Mouse (Mus musculus): Measurements from ENCODE around the gene Amh. TPM values are rescaled to one million over a fixed set of nuclear protein-coding genes. Genes with fewer than 3 reads are reported as not detected.

Gene Amh
- polyA plus RNA-seq, 1 experiment from 2014 or later: 0.09 TPM

- H3K9me3 ChIP-seq (replicated peaks; ENCODE audit: low read length): no peaks in the 10 kb centered on the region
- peaks cover 82% of the 10 kb centered on the region for H3K36me3 ChIP-seq (ENCODE audit: insufficient read depth, low read length)
- H3K4me2 ChIP-seq (ENCODE audit: low read length): no peak overlapping the region
- H3K4me3 ChIP-seq (replicated peaks; ENCODE audit: low read depth, low read length): no peak overlapping the region
- WGBS: 78% methylated on average over 33 of the region's 33 CpGs
- TF ChIP-seq CTCF (IDR thresholded peaks at IDR 0.05; ENCODE audit: low read depth): no peak
- DNase-seq (ENCODE audit: low spot score) (no peak), ATAC-seq (replicated peaks; ENCODE audit: low FRiP score, low read depth) (0 out of 2 replicates have a peak, but pooled peaks have one; percentile 9)
- no peak overlapping the region for H3K27ac ChIP-seq
- H3K4me1 ChIP-seq (replicated peaks; ENCODE audit: insufficient read depth, low read length): no peaks in the 10 kb centered on the region
- H3K27me3 ChIP-seq (ENCODE audit: insufficient read depth, low read length): no peaks in the 10 kb centered on the region
- no peak overlapping the region for H3K9ac ChIP-seq (ENCODE audit: low read depth, low read length)
Observed at GRCm38 (mm10) chr10:80791476-80792174, 13.4 kb upstream of the Amh start.

- WGBS: 55% methylated on average over 41 of the region's 41 CpGs
- H3K9me3 ChIP-seq (replicated peaks; ENCODE audit: low read length): no peaks in the 10 kb centered on the region
- DNase-seq (ENCODE audit: low spot score) (no peak), ATAC-seq (replicated peaks; ENCODE audit: low FRiP score, low read depth) (no peak)
- no peak overlapping the region for H3K4me2 ChIP-seq (ENCODE audit: low read length)
- H3K27me3 ChIP-seq (ENCODE audit: insufficient read depth, low read length): no peaks in the 10 kb centered on the region
- no peak for TF ChIP-seq CTCF (IDR thresholded peaks at IDR 0.05; ENCODE audit: low read depth)
- H3K36me3 ChIP-seq (ENCODE audit: insufficient read depth, low read length): peaks cover 74% of the 10 kb centered on the region
- no peak overlapping the region for H3K4me3 ChIP-seq (replicated peaks; ENCODE audit: low read depth, low read length)
- H3K27ac ChIP-seq: no peak overlapping the region
- peaks cover 5% of the 10 kb centered on the region; the same call in 1 of the 2 replicates for H3K4me1 ChIP-seq (replicated peaks; ENCODE audit: insufficient read depth, low read length)
- H3K9ac ChIP-seq (ENCODE audit: low read depth, low read length): 0 out of 2 replicates have a peak overlapping the region, but pooled peaks have one; percentile 18
Observed at GRCm38 (mm10) chr10:80792175-80793032, 12.6 kb upstream of the Amh start.

- ATAC-seq (replicated peaks; ENCODE audit: low FRiP score, low read depth) (no peak), DNase-seq (ENCODE audit: low spot score) (no peak)
- Histone ChIP-seq H3K4me1 (replicated peaks; ENCODE audit: insufficient read depth, low read length) (peaks cover 5% of the 10 kb centered on the region; the same call in 1 of the 2 replicates), H3K27ac (no peak overlapping the region), H3K4me3 (replicated peaks; ENCODE audit: low read depth, low read length) (no peak overlapping the region), H3K36me3 (ENCODE audit: insufficient read depth, low read length) (peaks cover 66% of the 10 kb centered on the region), H3K4me2 (ENCODE audit: low read length) (no peak overlapping the region), H3K9ac (ENCODE audit: low read depth, low read length) (no peak overlapping the region), H3K27me3 (ENCODE audit: insufficient read depth, low read length) (no peaks in the 10 kb centered on the region), H3K9me3 (replicated peaks; ENCODE audit: low read length) (no peaks in the 10 kb centered on the region)
- 90% methylated on average over 13 of the region's 13 CpGs for WGBS
- no peak for TF ChIP-seq CTCF (IDR thresholded peaks at IDR 0.05; ENCODE audit: low read depth)
Observed at GRCm38 (mm10) chr10:80793033-80793784, 11.8 kb upstream of the Amh start.

- no peak for TF ChIP-seq CTCF (IDR thresholded peaks at IDR 0.05; ENCODE audit: low read depth)
- Histone ChIP-seq H3K36me3 (ENCODE audit: insufficient read depth, low read length) (peaks cover 60% of the 10 kb centered on the region), H3K4me3 (replicated peaks; ENCODE audit: low read depth, low read length) (no peak overlapping the region), H3K9me3 (replicated peaks; ENCODE audit: low read length) (no peaks in the 10 kb centered on the region), H3K9ac (ENCODE audit: low read depth, low read length) (no peak overlapping the region), H3K27me3 (ENCODE audit: insufficient read depth, low read length) (no peaks in the 10 kb centered on the region), H3K27ac (no peak overlapping the region), H3K4me2 (ENCODE audit: low read length) (no peak overlapping the region), H3K4me1 (replicated peaks; ENCODE audit: insufficient read depth, low read length) (peaks cover 5% of the 10 kb centered on the region; the same call in 1 of the 2 replicates)
- DNase-seq (ENCODE audit: low spot score) (no peak), ATAC-seq (replicated peaks; ENCODE audit: low FRiP score, low read depth) (no peak)
- WGBS: 89% methylated on average over 4 of the region's 4 CpGs
Observed at GRCm38 (mm10) chr10:80793803-80794202, 11.2 kb upstream of the Amh start.

- WGBS: 90% methylated on average over 8 of the region's 8 CpGs
- no peak for DNase-seq (ENCODE audit: low spot score)
- Histone ChIP-seq H3K4me1 (replicated peaks; ENCODE audit: insufficient read depth, low read length) (peaks cover 5% of the 10 kb centered on the region), H3K27ac (no peak overlapping the region), H3K4me3 (replicated peaks; ENCODE audit: low read depth, low read length) (no peak overlapping the region), H3K9ac (ENCODE audit: low read depth, low read length) (no peak overlapping the region), H3K36me3 (ENCODE audit: insufficient read depth, low read length) (peaks cover 52% of the 10 kb centered on the region), H3K27me3 (ENCODE audit: insufficient read depth, low read length) (no peaks in the 10 kb centered on the region), H3K4me2 (ENCODE audit: low read length) (no peak overlapping the region), H3K9me3 (replicated peaks; ENCODE audit: low read length) (no peaks in the 10 kb centered on the region)
- ATAC-seq (replicated peaks; ENCODE audit: low FRiP score, low read depth): no peak
- TF ChIP-seq CTCF (IDR thresholded peaks at IDR 0.05; ENCODE audit: low read depth): no peak
Observed at GRCm38 (mm10) chr10:80794750-80795149, 10.3 kb upstream of the Amh start.

All from kidney, postnatal 0 days (tissue).